Mouse (Mus musculus) mesoderm, embryonic 11.5 days (tissue): ENCODE measurements around the gene Shisa6.
"Not testable (repeated sequence)": the region's sequence is repeated elsewhere in the genome, so short reads cannot be mapped to it uniquely, and the experiment has no call there.

Experiments
- DNase-seq: peaks from one replicate; pipeline ENCODE4 v3.0.0-alpha.2; 2012; ENCODE audit warnings: low read depth, low spot score

Shisa6 gene

GRCm38 (mm10) chr11:66482501-66482900, 43.3 kb downstream of the Shisa6 start:
- DNase-seq: no peak

DNA sequence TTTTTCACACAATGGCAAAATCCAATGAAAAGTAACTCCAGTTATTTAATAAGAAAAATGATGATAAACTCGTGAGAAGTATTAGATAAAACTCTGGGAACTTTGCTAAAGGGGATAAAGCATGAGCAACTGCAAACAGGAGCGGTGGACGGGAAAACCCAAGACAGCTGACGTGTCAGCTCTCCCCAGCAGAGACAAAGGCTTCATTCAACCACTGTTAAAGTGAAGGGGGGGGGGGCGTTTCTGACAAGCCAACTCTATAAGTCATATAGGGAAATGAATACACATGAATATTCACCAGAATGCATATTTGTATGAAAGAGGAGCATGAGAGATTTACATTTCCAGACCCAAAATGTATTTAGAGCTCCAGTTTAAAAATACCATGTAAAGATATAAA, 83.1 kb downstream of the Shisa6 start:
- DNase-seq: peak; percentile 13

- DNase-seq: no peak
Observed at GRCm38 (mm10) chr11:66426129-66426528, 99.6 kb downstream of the Shisa6 start.

- no peak for DNase-seq
Observed at GRCm38 (mm10) chr11:66418216-66418615, 107.5 kb downstream of the Shisa6 start.

- not testable (repeated sequence) for DNase-seq
Observed at GRCm38 (mm10) chr11:66408721-66409120, 117.0 kb downstream of the Shisa6 start.

- DNase-seq: peak; percentile 32
Observed at GRCm38 (mm10) chr11:66400036-66400435, 125.7 kb downstream of the Shisa6 start.

DNA sequence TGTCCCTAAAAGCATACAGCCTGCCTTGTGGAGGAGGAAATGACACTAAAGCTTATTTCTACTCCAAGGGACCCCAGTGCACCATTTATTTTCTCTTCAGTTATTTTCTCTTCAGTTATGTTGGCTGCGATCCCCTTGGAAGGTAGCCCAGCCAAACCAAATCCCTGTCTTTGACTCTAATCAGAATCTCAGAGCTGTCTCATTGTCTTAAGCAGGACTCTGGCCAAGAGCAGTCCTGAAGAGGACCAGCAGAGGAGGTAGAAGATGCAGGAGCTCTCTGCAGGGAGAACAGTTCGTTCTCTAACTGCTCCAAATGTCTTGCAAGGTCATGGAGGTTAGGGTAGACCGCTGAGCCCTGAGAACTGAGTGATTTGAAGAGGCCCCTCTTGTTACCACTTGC, 138.2 kb downstream of the Shisa6 start:
- no peak for DNase-seq

DNA sequence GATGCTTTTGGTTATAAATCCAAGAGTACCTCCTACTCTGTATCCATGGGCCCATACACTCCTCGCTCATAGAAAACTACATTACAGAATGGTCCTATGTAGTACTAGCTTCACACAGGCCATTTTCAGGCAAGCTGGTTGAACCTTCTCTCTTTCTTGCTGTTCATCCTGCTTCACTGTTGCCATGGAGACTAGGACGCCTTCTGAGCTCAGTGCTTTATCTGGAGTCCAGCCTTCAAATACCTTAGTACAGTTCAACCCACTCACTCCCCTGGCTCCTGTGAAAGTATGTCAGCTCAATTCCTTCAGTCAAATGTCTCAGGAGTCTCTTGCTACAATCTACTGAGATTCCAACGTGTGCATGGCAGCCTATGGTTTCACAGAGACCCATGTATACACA, 154.0 kb downstream of the Shisa6 start:
- DNase-seq: no peak

DNA sequence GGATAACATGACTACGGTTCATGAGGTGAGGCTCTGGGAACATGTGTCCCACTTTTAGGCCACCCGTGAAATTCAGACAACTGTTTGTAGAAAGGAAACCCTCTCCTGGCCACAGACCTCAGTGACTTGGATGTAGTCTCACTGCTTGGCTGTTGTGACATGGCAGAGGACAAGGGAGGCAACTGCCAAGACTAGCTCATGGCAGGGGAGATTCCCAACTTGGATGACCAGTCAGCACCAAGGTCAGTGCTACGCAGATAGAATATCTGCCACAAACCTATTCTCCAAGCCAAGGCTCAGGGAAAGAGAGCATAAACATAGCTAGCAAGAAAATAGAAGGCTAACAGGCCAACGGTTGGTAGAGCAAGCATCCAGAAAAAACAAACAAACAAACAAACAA, 156.0 kb downstream of the Shisa6 start:
- no peak for DNase-seq

- DNase-seq: no peak
Observed at GRCm38 (mm10) chr11:66366809-66367685, 158.7 kb downstream of the Shisa6 start.

DNA sequence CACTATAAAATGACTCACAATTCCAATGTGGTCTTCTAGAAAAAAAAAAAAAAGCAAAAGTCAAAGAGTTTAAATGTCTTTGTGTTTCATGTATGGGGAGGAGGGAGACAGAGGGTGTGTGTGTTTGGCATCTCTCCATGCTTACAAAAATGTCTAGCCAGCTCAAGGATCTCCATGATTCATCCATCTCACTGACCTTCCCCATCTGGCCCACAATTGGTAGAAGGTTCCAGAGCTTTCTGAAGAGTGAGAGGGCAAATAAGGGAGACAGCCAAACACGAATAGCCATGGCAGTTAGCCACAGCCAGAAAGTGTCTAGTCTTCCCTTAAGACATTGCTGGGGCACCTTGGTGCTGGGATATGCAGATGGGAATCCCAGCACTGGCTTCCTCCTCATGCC, 166.0 kb downstream of the Shisa6 start:
- no peak for DNase-seq

DNA sequence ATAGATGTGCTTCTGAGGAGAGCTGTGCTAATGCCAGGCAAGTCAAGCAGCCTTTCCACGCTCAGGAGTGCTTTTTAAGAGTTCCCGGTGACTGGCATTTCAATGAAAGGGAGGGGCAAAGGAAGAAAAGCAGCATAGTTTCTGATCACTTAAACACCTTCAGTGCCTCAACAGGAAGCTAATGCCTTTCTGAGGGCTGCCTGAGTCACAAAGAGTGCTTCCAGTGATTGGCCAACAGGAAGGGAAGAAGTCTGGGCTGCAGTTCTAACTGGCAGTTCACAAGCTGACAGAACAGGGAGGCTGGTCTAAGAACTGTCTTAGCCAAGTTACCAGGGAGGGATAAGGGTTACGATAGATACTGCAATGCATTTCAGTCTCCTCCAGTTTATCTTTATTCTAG, 180.9 kb downstream of the Shisa6 start:
- DNase-seq: no peak

DNA sequence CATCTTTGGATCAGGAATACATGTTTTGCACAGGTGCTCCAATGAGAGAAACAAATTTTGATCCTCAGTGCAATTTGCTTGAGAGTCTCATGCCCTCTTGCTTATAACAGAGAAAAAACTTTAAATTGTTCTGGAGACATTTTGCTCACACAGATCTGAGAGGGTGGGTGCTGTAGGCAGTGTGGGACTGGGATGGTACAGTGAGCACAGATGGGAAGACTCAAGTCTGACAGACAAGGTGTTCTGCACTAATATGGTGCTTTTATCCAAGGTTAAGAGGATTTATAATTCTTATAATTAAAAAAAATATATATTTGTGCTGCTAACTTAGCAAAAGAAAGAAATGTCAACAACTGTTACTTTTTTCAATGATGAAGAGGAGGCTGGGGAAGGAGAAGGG, 189.5 kb downstream of the Shisa6 start:
- DNase-seq: no peak

DNA sequence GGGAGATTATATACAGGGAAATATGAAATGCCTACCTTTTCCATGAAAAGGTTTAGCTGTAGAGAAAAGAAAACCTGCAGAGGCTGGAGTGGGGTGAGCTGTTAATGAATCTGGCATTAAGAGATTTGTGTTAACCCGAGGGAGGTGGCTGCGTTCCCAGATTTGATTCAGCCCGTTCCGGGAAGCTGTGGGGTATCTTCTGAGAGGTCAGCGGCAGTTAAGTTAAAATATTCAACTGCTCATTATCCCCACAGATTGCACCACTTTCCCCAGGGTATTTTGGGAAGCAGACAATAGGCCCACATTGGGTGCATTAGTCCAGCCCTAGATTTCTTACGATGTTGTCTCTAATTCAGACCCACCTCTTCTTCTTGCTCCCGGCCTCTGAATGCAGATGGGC, 213.0 kb downstream of the Shisa6 start:
- DNase-seq: no peak

DNA sequence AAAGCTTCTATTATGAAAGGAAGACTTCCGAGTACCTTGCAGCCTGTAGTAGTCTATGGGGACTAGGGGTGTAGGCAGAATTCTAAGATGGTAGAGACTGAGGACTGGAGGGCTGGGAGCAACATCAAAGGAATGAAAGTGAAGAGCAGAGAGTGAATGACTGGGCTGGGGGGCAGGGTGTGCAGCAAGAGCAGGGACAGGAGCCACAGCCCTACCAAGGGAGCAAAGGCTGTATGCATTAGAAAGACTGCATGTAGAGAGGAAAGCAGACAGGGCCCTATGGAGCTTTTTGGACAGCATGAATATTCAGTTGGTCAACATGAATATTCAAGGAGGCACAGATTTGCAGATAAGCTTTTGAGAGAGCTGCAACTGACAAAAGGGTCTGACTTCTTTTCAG, 221.4 kb downstream of the Shisa6 start:
- no peak for DNase-seq

- no peak for DNase-seq
Observed at GRCm38 (mm10) chr11:66274707-66275081, 251.1 kb downstream of the Shisa6 start.

GRCm38 (mm10) chr11:66273904-66274706, 251.7 kb downstream of the Shisa6 start:
- no peak for DNase-seq

DNA sequence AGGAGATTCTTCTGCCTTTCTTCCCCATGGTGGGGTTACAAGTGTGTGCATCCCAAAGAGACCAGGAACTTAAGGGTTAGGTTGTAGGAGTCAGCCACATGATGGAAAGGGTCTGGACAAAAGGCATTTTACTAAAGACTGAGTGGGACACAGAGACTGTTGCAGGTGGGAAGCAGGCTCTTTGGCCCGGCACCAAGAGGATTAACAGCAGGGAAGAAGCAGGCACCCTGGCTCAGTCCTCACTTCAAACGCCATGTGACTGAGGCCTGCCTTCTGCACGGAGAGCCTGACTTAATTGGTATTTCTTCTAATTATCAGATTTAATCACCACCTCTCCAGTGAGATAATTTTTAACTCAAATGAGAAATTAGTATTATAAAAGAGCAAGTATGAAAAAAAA, 258.7 kb downstream of the Shisa6 start:
- no peak for DNase-seq

- DNase-seq: no peak
Observed at GRCm38 (mm10) chr11:66265336-66265990, 260.3 kb downstream of the Shisa6 start.

DNA sequence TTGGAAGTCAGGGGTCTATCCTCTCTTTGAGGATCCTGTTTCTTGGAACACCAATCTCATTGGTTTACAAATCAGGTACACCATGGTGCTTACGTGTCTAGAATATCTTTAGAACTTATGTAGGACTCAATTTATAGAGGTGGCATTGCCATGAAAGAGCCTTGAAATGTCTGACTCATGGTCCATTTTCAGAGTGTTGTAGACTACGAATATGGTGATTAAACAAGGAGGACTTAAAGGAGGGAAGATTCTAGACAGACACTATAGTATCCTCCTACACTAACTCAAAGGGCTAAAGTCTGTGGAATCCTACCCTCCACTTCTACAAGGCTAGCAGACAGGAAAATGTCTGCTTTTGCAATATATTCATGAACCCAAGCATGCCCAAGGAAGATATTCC, 265.6 kb downstream of the Shisa6 start:
- no peak for DNase-seq

- peak; percentile 82 for DNase-seq
Observed at GRCm38 (mm10) chr11:66258851-66259250, 266.9 kb downstream of the Shisa6 start.

DNA sequence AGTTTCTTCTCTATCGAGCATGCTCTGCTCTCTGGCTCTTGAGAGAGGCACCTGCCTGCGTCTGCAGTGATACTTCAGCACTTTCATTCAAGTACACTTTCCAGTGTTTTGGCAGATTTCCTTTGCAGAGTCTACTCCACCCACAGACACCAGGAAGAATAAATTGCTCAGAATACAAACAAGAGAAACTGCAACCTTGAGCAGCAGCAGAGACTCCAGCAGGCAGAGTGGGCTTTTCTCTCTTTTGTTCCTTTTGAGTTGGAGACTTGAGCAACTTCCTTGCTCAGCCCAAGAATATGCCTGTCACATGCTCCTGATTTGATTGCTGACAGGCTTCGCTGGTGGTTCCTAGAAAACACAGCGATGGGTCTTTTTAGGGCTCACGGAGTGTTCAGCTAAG, 278.6 kb downstream of the Shisa6 start:
- DNase-seq: no peak
